Mouse (Mus musculus) embryo, embryonic 10 days (tissue): ENCODE data around the gene Runx2.

Experiments used
- DNase-seq: peaks from one replicate; pipeline ENCODE4 v3.0.0-alpha.2; 2015; ENCODE audit warnings: low spot score

Gene Runx2

DNA sequence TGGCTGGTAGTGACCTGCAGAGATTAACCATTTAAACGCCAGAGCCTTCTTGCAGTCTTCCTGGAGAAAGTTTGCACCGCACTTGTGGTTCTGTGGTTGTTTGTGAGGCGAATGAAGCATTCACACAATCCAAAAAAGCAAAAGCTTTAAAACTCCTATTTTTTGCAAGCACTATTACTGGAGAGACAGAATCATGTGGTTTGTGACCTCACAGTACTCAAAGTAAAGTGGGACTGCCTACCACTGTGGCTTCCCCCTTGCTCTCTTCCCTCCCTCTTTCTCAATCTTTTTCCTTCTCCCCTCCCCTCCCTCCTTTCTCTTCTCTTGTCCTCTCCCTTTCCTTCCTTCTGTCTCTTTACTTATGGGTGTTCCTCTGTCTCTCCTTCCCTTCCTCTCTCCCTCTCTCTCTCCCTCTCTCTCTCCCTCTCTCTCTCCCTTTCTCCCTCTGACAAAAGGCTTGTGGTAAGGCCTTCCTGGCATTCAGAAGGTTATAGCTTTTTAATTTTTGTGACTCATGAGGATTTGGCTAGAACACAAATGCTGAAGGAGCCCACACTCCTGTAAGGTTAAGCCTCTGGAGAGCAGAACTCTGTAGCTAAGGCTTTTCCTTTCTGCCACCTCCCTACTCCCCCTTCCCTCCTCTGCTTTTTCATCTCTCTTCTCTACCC is at the start of gene Runx2:
TSS of gene Runx2 (minus strand) at position 290 of the 668 bp plus-strand sequence.
- no peak for DNase-seq

DNA sequence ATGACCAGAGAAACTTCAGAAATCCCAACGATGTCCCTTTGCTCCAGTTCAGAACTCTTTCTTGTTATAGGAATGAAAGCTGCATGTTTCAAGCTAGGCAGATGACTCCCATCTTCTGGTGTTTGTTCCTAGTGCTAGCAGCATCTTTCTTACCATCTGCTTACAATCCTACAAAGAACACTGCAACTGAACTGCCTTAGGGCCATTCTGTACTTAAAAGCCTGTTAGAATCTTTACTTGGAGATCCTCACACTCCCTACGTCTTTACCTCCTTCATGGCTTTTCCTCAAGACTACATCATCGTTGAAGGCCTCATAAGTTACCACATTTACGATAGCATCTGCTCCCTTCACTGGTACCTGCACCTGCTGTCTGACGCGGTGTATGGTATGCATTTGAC is 48.6 kb upstream of the Runx2 start:
- no peak for DNase-seq

DNA sequence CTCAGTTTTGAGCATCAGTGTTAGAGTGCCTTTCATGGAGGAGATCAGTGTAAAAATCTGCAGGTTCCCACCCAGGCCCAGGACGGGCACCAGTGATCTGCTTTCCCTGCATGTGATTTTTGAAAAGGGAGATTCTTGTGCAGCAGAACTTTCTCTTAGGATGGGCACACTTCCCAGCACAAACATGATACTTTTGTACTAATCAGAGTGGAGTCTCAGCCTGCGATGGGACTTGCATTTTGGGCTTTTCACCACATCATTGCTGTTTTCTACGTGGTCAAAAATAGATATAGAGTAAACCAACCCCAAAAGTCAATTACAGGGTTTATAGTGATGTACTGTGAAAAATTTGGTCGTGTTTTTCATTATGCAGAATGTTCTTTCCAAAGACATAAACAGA is 27.6 kb upstream of the Runx2 start:
- DNase-seq = no peak

DNA sequence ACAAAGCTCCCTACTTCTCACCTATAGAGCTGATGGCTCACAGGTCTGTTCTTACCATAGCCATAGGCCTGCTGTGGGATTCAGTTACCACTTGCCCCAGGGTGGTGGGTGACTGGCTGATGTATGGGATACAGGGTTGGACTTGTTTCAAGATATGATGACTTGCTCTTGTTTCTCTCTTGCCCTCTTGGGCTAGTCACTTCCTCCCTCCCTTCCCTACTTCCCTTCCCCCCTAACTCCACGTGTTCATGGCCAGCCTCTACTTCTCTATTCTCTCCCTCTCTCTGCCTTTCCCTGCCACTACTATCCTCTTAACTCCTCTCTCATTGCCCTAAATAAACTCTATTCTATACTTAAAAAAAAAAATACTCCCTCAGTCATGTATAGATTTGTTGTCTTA is 16.6 kb upstream of the Runx2 start:
- DNase-seq = no peak

DNA sequence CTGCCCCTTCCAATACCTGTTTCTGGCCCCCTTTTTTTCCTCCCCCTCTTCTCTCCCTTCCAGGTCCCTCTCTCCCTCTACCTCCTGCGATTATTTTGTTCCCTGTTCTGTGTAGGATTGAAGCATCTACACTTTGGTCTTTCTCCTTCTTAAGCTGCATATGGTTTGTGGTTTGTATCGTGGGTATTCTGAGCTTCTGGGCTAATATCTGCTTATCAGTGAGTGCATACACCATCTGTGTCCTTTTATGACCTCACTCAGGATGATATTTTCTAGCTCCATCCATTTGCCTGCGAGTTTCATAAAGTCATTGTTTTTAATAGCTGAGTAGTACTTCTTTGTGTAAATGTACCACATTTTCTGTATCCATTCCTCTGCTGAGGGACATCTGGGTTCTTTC is 15.0 kb upstream of the Runx2 start:
- no peak for DNase-seq

DNA sequence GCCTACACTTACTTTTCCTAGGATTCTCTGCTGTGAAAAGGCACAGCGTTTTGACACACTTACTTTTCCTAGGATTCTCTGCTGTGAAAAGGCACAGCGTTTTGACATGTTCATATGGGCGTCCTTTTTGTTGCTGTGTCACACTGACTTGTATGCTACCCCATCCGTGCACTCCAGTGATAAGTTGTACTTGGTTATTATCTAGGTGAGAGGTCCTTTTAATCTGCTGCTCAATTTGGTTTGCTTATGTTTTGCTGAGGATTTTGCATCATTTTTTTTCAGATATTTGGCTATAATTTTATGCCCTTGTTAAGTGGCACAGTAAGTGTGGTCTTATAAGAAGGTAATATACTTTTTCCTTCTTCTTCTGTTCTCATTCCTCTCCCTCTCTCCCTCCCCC is 13.4 kb upstream of the Runx2 start:
- DNase-seq = no peak

DNA sequence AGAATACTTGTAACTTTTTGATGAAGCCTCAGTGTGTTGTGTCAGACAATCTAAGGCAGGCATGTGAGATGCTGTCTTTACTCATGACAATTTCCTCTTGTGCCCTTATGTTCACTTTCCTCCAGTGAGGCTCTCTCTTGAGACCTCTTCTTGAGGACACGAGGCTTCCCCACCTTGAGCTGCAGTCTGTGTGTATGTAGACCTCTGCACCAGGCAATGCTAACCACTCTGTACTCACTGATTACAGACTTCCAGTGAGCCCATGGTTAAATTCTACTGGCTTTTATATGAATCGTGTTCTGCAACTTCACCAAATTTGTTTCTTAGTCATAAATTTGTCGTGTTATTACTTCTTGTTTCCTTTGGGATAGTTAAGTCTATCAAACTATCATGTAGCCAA is 12.5 kb upstream of the Runx2 start:
- DNase-seq = no peak

DNA sequence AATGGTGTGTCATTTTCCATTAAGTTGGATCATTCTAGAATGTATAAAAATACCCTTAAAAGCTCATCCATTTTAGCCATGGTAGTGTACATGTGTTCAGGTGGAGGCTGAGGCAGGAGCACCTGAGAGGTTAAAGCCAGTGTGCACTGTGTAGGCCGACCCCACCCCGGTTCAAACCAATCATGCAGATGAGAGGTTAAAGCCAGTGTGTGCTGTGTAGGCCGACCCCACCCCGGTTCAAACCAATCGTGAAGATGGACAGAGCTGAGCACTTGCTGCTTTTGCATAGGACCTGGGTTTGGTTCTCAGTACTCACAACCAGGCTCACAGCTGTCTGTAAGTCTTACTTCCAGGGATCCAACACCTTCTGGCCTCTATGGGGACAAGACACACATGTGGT is 7.3 kb upstream of the Runx2 start:
- no peak for DNase-seq

DNA sequence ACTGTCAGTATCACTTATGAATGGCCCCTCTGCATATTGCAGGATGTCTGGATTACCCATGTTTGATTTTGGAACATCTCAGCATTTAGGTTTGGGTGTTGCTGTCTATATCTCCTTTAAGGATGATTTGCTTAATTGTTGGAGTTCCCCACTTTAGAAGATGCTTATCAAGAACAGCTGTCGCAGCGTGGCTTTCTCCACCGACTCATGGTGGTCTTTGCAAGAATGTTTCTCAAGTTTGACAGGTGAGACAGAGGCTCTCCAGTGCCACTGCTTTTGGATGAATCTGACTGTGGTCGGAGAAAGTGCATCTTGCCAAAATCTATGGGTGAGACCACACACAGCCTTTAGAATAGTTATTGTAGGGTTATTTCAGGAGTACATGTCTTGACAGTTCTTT is 5.2 kb upstream of the Runx2 start:
- no peak for DNase-seq

DNA sequence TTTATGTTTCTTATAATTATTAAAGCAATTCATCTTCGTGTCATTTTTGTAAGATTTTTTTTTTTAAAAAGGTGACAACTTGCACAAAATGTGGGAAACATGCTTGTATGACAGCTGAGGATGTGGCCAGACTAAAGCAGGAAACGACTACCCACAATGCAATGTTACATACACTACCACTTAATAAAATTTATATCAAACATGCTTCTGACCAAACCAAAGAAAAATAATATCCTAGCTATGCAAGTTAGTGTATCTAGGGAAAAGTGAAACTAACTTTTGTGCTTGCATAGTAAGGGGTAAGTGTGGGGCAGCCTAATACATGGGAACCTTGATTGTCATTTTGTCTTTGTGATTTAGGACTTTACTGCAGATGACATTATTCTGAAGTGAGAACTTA is 4.2 kb upstream of the Runx2 start:
- DNase-seq = no peak

DNA sequence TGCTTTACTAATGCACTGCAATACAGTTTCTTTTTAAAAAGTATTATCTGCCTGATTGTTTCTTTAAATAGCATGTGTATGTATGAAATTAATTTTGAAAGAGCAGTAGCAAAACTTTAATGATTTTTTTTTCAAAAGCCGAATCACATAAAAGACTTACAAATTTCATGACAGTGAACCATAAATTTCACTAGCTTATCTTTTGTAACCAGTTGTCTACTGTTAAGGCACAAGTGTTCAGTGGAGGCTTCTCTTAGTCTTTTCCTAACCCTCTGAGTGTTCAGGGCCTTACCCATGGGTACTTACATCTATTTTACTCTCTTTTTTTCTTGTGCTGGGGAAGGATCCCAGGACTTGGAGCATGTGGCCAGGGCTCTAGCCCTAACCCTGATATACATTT is 7.6 kb downstream of the Runx2 start:
- no peak for DNase-seq

DNA sequence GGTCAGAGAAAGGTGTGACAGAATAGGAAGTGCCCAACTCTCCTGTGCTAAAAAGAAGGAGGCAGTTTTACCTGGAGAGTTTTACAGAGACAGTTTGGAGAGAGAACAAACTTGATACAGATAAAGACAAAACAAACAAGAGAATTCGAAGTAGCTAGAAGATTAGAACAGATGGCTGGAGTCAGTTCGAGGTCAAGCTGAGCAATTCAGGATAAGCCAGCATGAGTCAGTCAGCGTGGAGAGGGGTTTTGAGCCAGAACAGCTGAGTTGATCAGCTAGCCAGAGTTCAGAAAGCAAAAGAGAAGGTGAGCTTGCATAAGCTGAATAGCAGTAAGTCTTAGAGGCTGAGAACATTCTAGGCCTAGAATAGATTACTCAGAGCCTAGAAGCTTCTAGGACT is 17.3 kb downstream of the Runx2 start:
- DNase-seq = no peak

DNA sequence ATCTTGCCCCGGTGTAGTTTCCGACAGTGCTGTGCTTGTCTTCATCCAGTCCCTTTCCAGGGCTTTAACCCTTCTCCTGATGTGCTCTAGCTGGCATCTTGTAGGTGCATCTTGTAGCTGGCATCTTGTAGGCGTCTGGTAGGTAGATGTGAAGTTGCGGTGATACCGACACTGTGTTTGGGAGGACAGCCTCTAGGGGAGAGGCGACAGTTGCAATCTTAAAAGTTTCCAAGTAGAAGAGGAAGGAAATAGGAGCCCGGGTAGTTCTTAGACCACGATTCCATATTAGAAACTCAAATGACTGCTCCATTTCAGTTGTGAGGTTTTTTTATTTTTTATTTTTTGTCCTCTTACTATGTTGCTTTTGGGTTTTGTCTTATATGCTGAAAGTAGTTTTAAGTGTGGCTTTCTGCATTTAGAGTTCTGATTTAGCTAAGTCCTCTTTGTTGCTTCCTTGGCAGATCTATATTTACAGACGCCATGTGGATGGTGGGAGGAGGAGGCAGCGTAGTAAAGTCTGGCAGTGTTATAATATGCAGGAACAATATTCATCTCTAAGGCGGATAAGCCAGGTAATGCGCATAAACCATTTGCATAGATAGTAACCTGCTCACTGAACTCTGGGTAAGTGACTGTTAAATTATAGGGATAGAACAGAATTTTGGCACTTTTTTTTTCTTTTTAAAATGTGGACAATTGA is 22.2 kb downstream of the Runx2 start:
- no peak for DNase-seq

DNA sequence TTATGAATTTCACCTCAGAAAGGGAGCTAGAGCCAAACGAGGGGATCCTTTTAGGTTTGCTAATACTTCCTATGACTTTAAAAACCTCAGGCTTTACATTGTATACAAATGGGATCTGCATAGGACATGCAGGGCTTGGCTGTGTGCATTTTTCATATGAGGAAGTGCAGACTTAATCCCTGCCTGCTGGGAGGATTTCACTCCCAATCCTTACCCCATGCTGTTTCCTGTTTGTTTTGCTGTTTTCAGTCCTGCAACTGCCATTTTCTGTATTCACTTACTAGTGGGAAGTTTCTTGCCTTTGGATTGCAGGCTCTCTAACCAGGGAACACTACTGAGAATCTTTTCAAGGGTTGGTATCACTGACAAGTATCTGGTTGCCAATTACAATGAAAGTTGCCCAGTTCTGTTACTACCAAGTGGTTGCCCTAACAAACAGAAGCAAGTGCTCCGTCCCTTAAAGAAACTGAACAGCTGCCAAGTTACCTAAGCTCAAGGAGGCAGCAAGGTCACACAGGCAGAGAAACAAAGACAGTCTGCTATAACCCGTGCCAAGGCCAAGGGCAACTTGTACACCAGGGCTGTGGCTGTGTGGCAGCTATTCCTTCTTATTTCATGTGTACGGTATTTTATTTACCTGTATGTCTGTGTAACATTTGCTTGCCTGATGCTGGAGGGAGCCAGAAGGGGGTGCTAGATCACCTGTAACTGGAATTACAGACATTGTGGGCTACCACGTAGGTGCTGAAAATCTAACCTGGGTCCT is 25.4 kb downstream of the Runx2 start:
- DNase-seq = no peak

DNA sequence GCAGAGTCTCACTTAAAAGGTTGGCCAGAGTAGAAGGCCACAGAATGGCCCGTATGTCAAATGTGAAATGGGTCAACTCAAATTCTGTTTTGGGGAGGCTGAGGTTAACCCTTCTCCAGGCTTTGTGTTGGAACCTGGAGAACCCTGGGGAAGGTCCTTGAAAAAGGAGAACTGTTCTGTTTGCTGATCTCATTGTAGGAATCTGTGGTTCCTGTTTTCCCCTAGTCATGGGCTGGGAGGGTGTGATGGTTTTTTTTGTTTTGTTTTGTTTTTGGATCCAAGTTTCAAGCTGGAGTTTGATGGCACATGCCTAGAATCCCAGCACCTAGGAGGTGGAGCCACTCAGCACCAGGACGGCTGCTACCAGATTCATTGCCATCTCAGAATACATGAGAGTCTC is 31.5 kb downstream of the Runx2 start:
- DNase-seq = no peak

DNA sequence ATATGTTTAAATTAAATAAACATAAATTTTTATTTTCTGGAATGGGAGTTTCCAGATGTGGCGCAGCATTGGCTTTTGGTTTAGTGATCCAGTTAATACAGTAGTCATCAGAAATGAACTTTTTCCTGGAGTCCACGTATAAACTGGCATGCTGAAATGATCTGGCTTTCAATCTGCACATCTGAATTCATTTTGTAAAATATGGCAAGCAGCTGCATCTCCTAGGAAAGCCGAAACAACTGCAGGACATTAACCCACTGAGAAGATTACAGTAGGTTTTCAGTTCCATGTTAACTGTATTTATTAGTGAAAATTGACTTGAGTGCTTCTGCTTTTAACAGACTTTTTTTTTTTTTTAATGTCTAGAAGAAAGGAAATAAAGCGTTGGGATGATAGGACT is 32.2 kb downstream of the Runx2 start:
- no peak for DNase-seq

DNA sequence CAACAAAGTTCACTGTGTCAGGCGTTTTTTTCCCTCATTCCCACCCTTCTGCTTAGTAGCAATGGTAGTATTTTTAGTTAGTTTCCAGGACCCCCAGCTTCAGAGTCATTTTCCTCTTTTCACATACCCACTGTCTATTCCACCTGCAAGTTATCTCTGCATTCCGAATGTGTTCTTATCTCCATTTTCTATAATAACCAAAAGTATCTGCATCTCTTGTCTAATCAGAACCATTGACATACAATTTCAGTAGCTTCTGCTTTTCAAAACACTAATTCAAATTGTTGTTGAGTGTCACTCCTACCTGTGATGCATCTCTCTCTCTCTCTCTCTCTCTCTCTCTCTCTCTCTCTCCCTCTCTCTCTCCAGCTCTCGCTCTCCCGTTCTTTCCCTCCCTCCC is 34.2 kb downstream of the Runx2 start:
- no peak for DNase-seq

DNA sequence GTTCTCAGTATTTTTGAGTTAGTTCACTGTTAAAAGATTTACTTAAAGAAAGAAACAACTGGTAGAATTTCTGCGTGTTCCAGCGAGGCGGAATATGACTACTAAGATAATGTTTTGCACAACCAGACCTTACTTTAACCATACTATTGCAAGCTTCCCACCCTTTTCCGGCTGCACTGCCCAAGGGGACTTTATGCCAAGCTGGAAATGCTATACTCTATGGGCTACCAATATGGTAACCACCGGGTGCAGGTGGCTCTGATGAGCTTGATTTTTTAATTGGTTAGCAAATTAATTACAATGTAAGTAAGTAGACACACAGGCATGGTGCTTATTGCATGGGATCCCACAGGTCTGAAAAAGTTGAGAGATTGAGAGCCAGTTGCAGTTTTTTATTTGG is 36.5 kb downstream of the Runx2 start:
- DNase-seq = no peak

DNA sequence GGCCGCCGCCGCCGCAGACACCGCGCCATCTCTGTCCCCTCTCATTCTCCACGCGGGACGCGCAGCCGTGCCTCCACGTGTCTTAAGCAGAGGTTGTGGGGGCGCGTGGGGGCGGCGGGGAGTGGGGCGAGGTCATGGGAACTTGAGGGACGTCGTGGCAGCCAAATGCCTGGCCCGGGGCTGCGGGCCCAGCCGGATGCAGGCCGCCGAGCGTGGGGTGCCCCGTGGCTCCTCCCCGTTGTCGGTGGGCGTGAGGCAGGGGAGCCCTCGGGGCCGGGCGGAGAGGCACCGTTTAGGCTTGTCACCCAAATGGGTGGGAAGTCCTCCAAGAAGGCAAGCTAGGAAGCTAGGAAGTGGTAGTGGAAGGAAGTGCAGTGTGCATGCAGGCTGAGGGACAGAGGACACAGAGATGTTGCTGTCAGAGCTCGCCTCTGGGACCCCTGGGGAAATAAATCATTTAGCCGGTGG is 37.2 kb downstream of the Runx2 start:
- peak; percentile 74 for DNase-seq

DNA sequence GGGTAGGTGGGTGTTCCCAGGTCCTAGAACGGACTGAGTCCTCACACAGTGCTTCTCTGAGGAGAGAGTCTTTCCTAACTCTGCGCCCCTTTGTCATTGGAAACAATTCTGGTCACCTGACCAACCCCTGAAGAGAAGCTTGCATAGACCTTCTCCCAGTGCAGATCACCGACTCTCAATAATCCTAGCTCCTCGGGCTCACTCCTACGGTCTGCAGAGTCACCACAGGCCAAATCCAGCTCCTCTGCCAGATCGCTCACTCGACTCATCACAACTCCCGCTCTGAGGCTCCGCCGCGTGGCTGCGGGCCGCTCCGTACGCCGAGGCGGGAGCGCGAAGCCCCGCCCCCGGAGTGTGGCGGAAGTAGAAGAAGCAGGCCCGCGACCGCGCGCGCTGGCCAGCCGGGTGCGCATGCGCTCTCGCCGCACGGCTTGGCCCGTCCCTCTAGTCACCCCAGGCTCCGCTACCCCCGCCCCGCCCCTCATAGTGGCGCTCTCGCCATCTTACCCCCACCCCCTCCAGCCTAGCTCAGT is 37.8 kb downstream of the Runx2 start, which contains the start of gene Supt3:
TSS of gene Supt3 (plus strand) at position 415 of the 533 bp plus-strand sequence.
- peak; percentile 95 for DNase-seq

DNA sequence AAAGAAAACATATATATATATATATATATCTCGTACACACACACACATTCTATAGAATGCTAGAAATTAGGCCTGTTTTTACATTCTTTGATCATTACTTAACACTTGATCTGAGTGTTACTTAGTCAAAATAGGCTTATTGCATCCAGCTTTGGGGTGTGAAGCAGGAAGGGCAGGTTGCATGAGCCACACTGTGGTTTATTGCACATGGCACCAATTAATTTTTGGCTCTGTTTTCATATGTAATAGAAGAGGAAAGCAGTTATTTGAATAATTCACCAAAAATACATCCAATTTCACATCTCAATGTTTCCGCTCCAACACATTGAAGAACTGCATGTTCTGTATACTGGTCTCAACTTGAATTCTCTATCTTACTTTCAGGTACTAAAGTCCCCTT is 42.0 kb downstream of the Runx2 start:
- DNase-seq = no peak

DNA sequence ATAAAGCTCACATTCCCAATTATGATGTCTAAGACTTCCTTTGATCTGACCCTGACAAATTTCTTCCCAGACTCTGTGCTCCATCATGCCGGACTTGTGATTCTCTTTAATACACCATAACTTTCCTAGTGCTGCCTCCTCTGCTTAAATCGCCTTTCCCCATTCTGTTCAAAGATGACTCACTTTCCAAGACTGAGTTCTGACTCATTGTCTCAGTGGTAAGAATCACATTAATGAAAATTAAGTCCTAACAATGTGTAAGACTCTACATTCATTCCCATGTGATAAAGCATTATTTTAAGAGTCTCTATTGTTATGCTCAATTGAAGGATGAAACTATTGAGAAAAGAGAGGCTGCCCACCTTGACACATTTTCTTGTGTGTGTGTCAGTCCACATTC is 43.7 kb downstream of the Runx2 start:
- no peak for DNase-seq

DNA sequence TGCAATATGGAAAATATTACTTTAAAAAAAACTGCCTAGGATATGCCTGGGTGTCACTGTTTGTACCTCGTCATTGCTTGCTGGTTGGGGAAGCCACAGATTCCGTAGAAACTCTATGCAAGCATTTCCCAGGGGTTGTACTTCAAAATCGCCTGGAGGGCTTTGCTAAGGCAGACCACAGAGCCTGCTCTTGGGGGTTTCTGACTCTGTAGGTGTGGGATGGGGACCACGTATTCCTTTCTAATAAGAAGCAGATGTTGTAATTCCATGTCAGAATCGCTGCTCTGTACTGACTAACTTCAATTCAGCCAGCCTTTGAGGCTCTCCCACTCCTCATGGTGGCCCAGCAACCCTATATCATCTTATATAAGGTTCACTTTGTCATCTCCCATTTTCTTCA is 46.1 kb downstream of the Runx2 start:
- peak; percentile 30 for DNase-seq
